Mouse (Mus musculus) liver, embryonic 14.5 days (tissue): ENCODE measurements around the gene Igf2bp3. TPM values are rescaled to one million over a fixed set of nuclear protein-coding genes. Genes with fewer than 3 reads are reported as not detected.

Source experiments
- ATAC-seq: fragments of 200-750 bp; cut with Nextera tagmentation; 2 replicates; pipeline ENCODE4 v1.8.0; 2017; ENCODE audit warnings: moderate number of reproducible peaks, mild to moderate bottlenecking, moderate library complexity; ENCODE audit not compliant: insufficient read depth
- DNase-seq, 3 experiments: peaks; one replicate each; pipeline ENCODE4 v3.0.0-alpha.2; 2012 to 2013; ENCODE audit warnings: low read depth in 3 of 3, low spot score in 3 of 3
- H3K27ac ChIP-seq: fragments of 300-500 bp; sonication (generic); 2 replicates; pipeline ENCODE4 v1.5.1; 2014; ENCODE audit warnings: moderate library complexity, mild to moderate bottlenecking, control low read depth, inconsistent platforms
- H3K27me3 ChIP-seq: fragments of 300-500 bp; sonication (generic); 2 replicates; pipeline ENCODE4 v1.6.1; 2014; ENCODE audit warnings: mild to moderate bottlenecking, low read length, moderate library complexity; ENCODE audit not compliant: control insufficient read depth, insufficient read depth
- H3K36me3 ChIP-seq: fragments of 300-500 bp; sonication (generic); replicated peaks from 2 replicates; pipeline ENCODE4 v1.6.1; 2014; ENCODE audit warnings: low read depth; ENCODE audit not compliant: control insufficient read depth, insufficient read depth
- H3K4me1 ChIP-seq, 2 experiments: fragments of 200-500 bp in 1 of 2; fragments of 300-500 bp in 1 of 2; sonication (generic) in 1 of 2; replicated peaks; 2 replicates each; pipeline ENCODE4 v1.6.1; 2012 to 2014; ENCODE audit warnings: antibody characterized with exemption in 1 of 2, inconsistent platforms in 1 of 2, low read length in 1 of 2; ENCODE audit not compliant: control insufficient read depth in 2 of 2, insufficient read depth in 2 of 2
- H3K4me2 ChIP-seq: fragments of 300-500 bp; sonication (generic); 2 replicates; pipeline ENCODE4 v1.6.1; 2014; ENCODE audit warnings: low read depth, mild to moderate bottlenecking, control low read depth, moderate library complexity
- H3K4me3 ChIP-seq, 2 experiments: fragments of 200-500 bp in 1 of 2; fragments of 300-500 bp in 1 of 2; sonication (generic) in 1 of 2; 2 replicates each; pipeline ENCODE4 v1.5.1; 2012 to 2014; ENCODE audit warnings: low read depth in 2 of 2, low read length in 2 of 2, mild to moderate bottlenecking in 2 of 2, control low read depth in 1 of 2, inconsistent platforms in 1 of 2, moderate library complexity in 1 of 2; ENCODE audit not compliant: insufficient read depth in 1 of 2
- H3K9ac ChIP-seq: fragments of 300-500 bp; sonication (generic); replicated peaks from 2 replicates; pipeline ENCODE4 v1.6.1; 2014; ENCODE audit warnings: mild to moderate bottlenecking, control low read depth, moderate library complexity
- H3K9me3 ChIP-seq: fragments of 300-500 bp; sonication (generic); 2 replicates; pipeline ENCODE4 v1.6.1; 2016; ENCODE audit warnings: low read length, mixed read lengths; ENCODE audit not compliant: control insufficient read depth
- CTCF ChIP-seq: IDR thresholded peaks from 2 replicates; pipeline ENCODE4 v1.5.1; 2016; ENCODE audit warnings: antibody characterized with exemption, low read depth, control low read depth
- EP300 ChIP-seq: IDR thresholded peaks from 2 replicates; pipeline ENCODE4 v1.6.1; 2016; ENCODE audit warnings: antibody characterized with exemption, low read depth
- WGBS: fragments of 180-500 bp; shearing (Covaris S2); extraction: QIAGEN DNeasy Blood & Tissue Kit; methylation state at CpG from one replicate; pipeline ENCODE4 v1.1.7; 2014; ENCODE audit not compliant: insufficient replicate concordance; 5-methylcytosine and 5-hydroxymethylcytosine counted together
- polyA plus RNA-seq, 2 experiments: library from polyadenylated mRNA; depleted of rRNA in 1 of 2; stranded (reverse) in 1 of 2; unstranded in 1 of 2; fragments of >200 nt; fragmentation: Nextera tagmentation in 1 of 2; extraction: Ambion mirVana in 1 of 2; gene quantifications; 2 replicates each; pipeline versions ENCODE4 v1.2.1 to v1.2.3; 2012 to 2014

Gene Igf2bp3
- polyA plus RNA-seq, 2 experiments = 7.6 to 14.0 TPM

GRCm38 (mm10) chr6:49046976-49047375 is 167.8 kb downstream of the Igf2bp3 start:
- Histone ChIP-seq H3K9ac (no peak overlapping the region), H3K4me3 (no peak overlapping the region), H3K27me3 (no peaks in the 10 kb centered on the region), H3K9me3 (no peaks in the 10 kb centered on the region), H3K4me1 (no peaks in the 10 kb centered on the region), H3K27ac (no peak overlapping the region), H3K36me3 (no peaks in the 10 kb centered on the region), H3K4me2 (no peak overlapping the region)
- no peak for TF ChIP-seq CTCF
- TF ChIP-seq EP300 = no peak
- WGBS = 68% methylated on average over 8 of the region's 8 CpGs
- ATAC-seq (no peak), DNase-seq (no peak)

DNA sequence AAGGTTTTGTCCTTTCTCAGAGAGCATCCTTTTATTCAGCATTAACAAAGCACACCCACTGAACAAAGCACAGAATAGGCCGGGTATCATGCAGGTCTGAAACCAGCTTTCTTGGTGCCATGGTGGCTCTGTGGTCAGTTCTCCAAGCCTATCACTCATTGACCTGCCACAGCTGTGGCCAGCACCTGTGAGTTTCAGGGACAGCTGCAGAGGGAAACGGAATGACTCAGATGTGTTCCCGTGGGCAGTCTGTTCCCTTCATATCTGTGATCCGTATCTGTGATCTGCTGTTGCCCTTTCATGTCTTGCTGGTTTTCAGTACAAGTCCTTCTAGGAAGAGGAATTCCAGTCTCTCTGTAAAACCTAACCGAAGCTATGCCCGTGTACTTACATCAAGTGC is 168.3 kb downstream of the Igf2bp3 start:
- TF ChIP-seq CTCF = no peak
- TF ChIP-seq EP300 = no peak
- ATAC-seq (no peak), DNase-seq (no peak)
- Histone ChIP-seq H3K9me3 (no peaks in the 10 kb centered on the region), H3K27ac (no peak overlapping the region), H3K4me2 (no peak overlapping the region), H3K36me3 (no peaks in the 10 kb centered on the region), H3K27me3 (no peaks in the 10 kb centered on the region), H3K4me1 (no peaks in the 10 kb centered on the region), H3K4me3 (no peak overlapping the region), H3K9ac (no peak overlapping the region)
- 50% methylated on average over 6 of the region's 6 CpGs for WGBS

DNA sequence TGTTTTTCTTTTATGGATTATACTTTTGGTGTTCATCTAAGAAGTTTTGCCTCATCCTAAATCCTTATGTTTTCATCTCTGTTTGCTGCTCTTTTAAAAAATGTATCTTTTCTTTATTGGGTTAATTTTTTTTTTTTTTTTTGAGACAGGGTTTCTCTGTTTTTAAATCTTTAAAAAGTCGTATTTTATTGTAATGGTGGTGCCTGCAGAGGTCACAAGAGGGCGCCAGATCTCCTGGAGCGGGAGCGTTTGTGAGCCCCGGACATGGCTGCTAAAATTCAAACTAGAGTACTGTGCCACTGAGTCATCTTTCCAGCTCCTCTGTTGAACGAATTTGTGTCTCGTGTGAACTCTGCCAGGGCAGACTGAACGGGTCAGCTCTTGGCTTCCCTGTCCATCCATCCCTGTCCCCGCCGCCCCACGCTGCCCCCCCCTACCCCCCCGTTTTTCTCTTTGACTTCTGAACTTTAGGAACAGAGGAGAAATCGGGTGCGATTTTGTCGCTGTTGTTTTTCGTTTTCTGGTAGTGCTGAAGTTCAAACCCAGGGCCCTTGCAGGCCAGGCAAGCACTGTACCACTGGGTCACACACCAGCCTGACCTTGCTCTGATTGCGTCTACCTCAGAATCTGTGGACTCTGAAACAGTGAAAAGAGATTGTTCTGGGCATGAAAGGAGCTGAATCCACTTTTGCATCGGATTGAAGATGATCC is 175.1 kb downstream of the Igf2bp3 start:
- TF ChIP-seq CTCF (peak; percentile 65), EP300 (no peak)
- Histone ChIP-seq H3K4me1 (no peaks in the 10 kb centered on the region), H3K27me3 (no peaks in the 10 kb centered on the region; the same call in 1 of the 2 replicates), H3K36me3 (no peaks in the 10 kb centered on the region), H3K4me3 (peak overlapping the region in 1 of 2 experiments; percentile 32; a peak in 2 of 4 replicates), H3K9ac (no peak overlapping the region), H3K27ac (no peak overlapping the region), H3K9me3 (no peaks in the 10 kb centered on the region), H3K4me2 (peak overlapping the region; percentile 40)
- DNase-seq (peak in 1 of 3 experiments; percentile 11), ATAC-seq (no peak)
- WGBS = 8% methylated on average over 18 of the region's 18 CpGs

GRCm38 (mm10) chr6:49037268-49037662 is 177.5 kb downstream of the Igf2bp3 start:
- H3K27ac ChIP-seq = no peak overlapping the region
- ATAC-seq = no peak
- 46% methylated on average over 12 of the region's 12 CpGs for WGBS
- H3K27me3 ChIP-seq = no peaks in the 10 kb centered on the region; the same call in 1 of the 2 replicates
- H3K4me2 ChIP-seq = no peak overlapping the region
- H3K9ac ChIP-seq = no peak overlapping the region
- H3K36me3 ChIP-seq = no peaks in the 10 kb centered on the region
- H3K4me1 ChIP-seq = no peaks in the 10 kb centered on the region
- H3K9me3 ChIP-seq = no peaks in the 10 kb centered on the region
- no peak for DNase-seq
- H3K4me3 ChIP-seq = no peak overlapping the region
- TF ChIP-seq EP300 = no peak

GRCm38 (mm10) chr6:49036275-49037267 is 178.2 kb downstream of the Igf2bp3 start, which contains the start of gene Gpnmb:
TSS of gene Gpnmb (plus strand) at chr6:49036546.
- no peak within 1 kb of the TSS for H3K4me3 ChIP-seq
- no peaks in the 10 kb centered on the region for H3K4me1 ChIP-seq
- WGBS = 21% methylated on average over 28 of the region's 28 CpGs
- DNase-seq = no peak
- no peaks in the 10 kb centered on the region for H3K9me3 ChIP-seq
- H3K9ac ChIP-seq = no peak within 1 kb of the TSS
- no peak within 1 kb of the TSS; the same call in 1 of the 2 replicates for H3K4me2 ChIP-seq
- H3K27ac ChIP-seq = no peak within 1 kb of the TSS
- H3K36me3 ChIP-seq = no peaks in the 10 kb centered on the region
- H3K27me3 ChIP-seq = no peaks in the 10 kb centered on the region; the same call in 1 of the 2 replicates
- TF ChIP-seq CTCF = no peak
- TF ChIP-seq EP300 = no peak
- no peak for ATAC-seq

Other genes with a start within 250 kb of the Igf2bp3 start
- not detected in 2 replicates for gene Doxl2, start 240.0 kb downstream of the Igf2bp3 start, polyA plus RNA-seq (2012; rRNA removed)
- not detected in 2 replicates for gene Doxl2, start 240.0 kb downstream of the Igf2bp3 start, polyA plus RNA-seq (2014; fragmentation: Nextera tagmentation; extraction: Ambion mirVana)
- gene Svs1, start 228.1 kb downstream of the Igf2bp3 start, polyA plus RNA-seq (2012; rRNA removed) = not detected in 2 replicates
- not detected in 2 replicates for gene Svs1, start 228.1 kb downstream of the Igf2bp3 start, polyA plus RNA-seq (2014; fragmentation: Nextera tagmentation; extraction: Ambion mirVana)
- gene Gpnmb, start 178.4 kb downstream of the Igf2bp3 start, polyA plus RNA-seq (2012; rRNA removed) = 0.35 and 0.38 TPM in 2 replicates
- gene Gpnmb, start 178.4 kb downstream of the Igf2bp3 start, polyA plus RNA-seq (2014; fragmentation: Nextera tagmentation; extraction: Ambion mirVana) = 0.19 and 0.24 TPM in 2 replicates
- gene Malsu1, start 141.2 kb downstream of the Igf2bp3 start, polyA plus RNA-seq (2012; rRNA removed) = 4.9 and 10.7 TPM in 2 replicates
- 41.3 and 44.1 TPM in 2 replicates for gene Malsu1, start 141.2 kb downstream of the Igf2bp3 start, polyA plus RNA-seq (2014; fragmentation: Nextera tagmentation; extraction: Ambion mirVana)
- gene Tra2a, start 49.1 kb upstream of the Igf2bp3 start, polyA plus RNA-seq (2012; rRNA removed) = 46.4 and 61.4 TPM in 2 replicates
- 16.1 and 16.4 TPM in 2 replicates for gene Tra2a, start 49.1 kb upstream of the Igf2bp3 start, polyA plus RNA-seq (2014; fragmentation: Nextera tagmentation; extraction: Ambion mirVana)
- gene Ccdc126, start 104.3 kb upstream of the Igf2bp3 start, polyA plus RNA-seq (2012; rRNA removed) = 0.79 and 1.4 TPM in 2 replicates
- gene Ccdc126, start 104.3 kb upstream of the Igf2bp3 start, polyA plus RNA-seq (2014; fragmentation: Nextera tagmentation; extraction: Ambion mirVana) = 2.6 and 3.0 TPM in 2 replicates
- 1.5 and 2.2 TPM in 2 replicates for gene Fam221a, start 152.8 kb upstream of the Igf2bp3 start, polyA plus RNA-seq (2012; rRNA removed)
- gene Fam221a, start 152.8 kb upstream of the Igf2bp3 start, polyA plus RNA-seq (2014; fragmentation: Nextera tagmentation; extraction: Ambion mirVana) = 2.4 and 2.5 TPM in 2 replicates
- gene Stk31, start 180.6 kb upstream of the Igf2bp3 start, polyA plus RNA-seq (2012; rRNA removed) = not detected in 2 replicates
- not detected in 2 replicates for gene Stk31, start 180.6 kb upstream of the Igf2bp3 start, polyA plus RNA-seq (2014; fragmentation: Nextera tagmentation; extraction: Ambion mirVana)